Mouse (Mus musculus) forelimb bud, embryonic 11.5 days (tissue): ENCODE data around the gene Rex1bd.

Experiments used
- DNase-seq: peaks from one replicate; pipeline ENCODE4 v3.0.0-alpha.2; 2012; ENCODE audit warnings: low read depth, low spot score

The Rex1bd gene

GRCm38 (mm10) chr8:70502540-70502939 is 4.0 kb downstream of the Rex1bd start:
- no peak for DNase-seq

GRCm38 (mm10) chr8:70501820-70502529 is 4.6 kb downstream of the Rex1bd start:
- no peak for DNase-seq

- no peak for DNase-seq
These were observed 5.9 kb downstream of the Rex1bd start for GRCm38 (mm10) chr8:70500386-70501301.

GRCm38 (mm10) chr8:70495771-70496062 is 10.8 kb downstream of the Rex1bd start:
- no peak for DNase-seq

- DNase-seq = no peak
These were observed 11.4 kb downstream of the Rex1bd start for GRCm38 (mm10) chr8:70495001-70495770.

GRCm38 (mm10) chr8:70494416-70494945 is 12.1 kb downstream of the Rex1bd start:
- no peak for DNase-seq

- no peak for DNase-seq
These were observed 12.7 kb downstream of the Rex1bd start for GRCm38 (mm10) chr8:70493692-70494415.

- no peak for DNase-seq
These were observed 13.6 kb downstream of the Rex1bd start, which contains the start of gene Crlf1 for GRCm38 (mm10) chr8:70492664-70493640. Gene Crlf1 (plus strand): TSS chr8:70493158.

GRCm38 (mm10) chr8:70490880-70491495 is 15.6 kb downstream of the Rex1bd start:
- no peak for DNase-seq

- DNase-seq = no peak
These were observed 16.3 kb downstream of the Rex1bd start for GRCm38 (mm10) chr8:70490061-70490879.

- DNase-seq = no peak
These were observed 17.0 kb downstream of the Rex1bd start for GRCm38 (mm10) chr8:70489576-70489975.

- DNase-seq = no peak
These were observed 17.6 kb downstream of the Rex1bd start for GRCm38 (mm10) chr8:70488931-70489470.

GRCm38 (mm10) chr8:70487993-70488796 is 18.4 kb downstream of the Rex1bd start:
- no peak for DNase-seq

GRCm38 (mm10) chr8:70486941-70487520 is 19.5 kb downstream of the Rex1bd start, which contains the start of gene Tmem59l:
Gene Tmem59l (minus strand): TSS chr8:70487358.
- no peak for DNase-seq

- no peak for DNase-seq
These were observed 20.3 kb downstream of the Rex1bd start for GRCm38 (mm10) chr8:70486191-70486681.

GRCm38 (mm10) chr8:70482943-70483342 is 23.6 kb downstream of the Rex1bd start:
- no peak for DNase-seq

- no peak for DNase-seq
These were observed 24.6 kb downstream of the Rex1bd start for GRCm38 (mm10) chr8:70481908-70482307.
